Mouse (Mus musculus) heart, adult 2 months (tissue): ENCODE data around the gene Wwox.

Source experiments
- CTCF ChIP-seq: fragments of 200-600 bp; IDR thresholded peaks from 2 replicates; pipeline ENCODE4 v1.8.1; 2022; ENCODE audit warnings: antibody characterized with exemption, mild to moderate bottlenecking, moderate library complexity
- EP300 ChIP-seq: fragments of 200-500 bp; IDR thresholded peaks from 2 replicates; pipeline ENCODE4 v1.6.1; 2011; ENCODE audit warnings: low read depth, low read length, control low read depth; ENCODE audit not compliant: insufficient read depth
- POLR2A ChIP-seq: fragments of 200-500 bp; IDR thresholded peaks from 2 replicates; pipeline ENCODE4 v1.6.1; 2011; ENCODE audit warnings: mild to moderate bottlenecking, low read depth, low read length, control low read depth; ENCODE audit not compliant: insufficient read depth

DNA sequence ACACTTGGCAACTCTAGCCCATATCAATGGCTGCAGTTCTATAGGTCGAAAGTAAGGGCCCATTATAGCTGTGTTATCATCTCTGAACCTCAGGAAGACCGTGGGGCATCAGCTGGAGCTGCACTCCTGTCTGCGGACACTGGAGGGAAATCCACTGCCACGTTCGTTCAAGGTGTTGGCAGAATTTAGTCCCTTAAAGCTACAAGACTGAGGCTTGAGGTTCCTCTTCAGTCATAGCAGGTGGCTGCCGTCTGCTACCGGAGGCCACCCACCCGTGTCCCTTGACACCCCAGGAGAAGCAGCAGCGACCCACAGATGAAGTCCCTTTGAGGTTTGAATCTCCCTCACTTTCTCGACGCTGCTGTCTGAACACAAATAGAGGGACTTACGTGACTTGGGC, 376.9 kb downstream of the Wwox start:
- no peak for TF ChIP-seq CTCF
- TF ChIP-seq POLR2A = no peak
- TF ChIP-seq EP300 = no peak
